Mouse (Mus musculus) retina, embryonic 14.5 days (tissue): Measurements from ENCODE around the gene Myo1e.

Source experiments
- DNase-seq: peaks from one replicate; pipeline ENCODE4 v3.0.0-alpha.2; 2015; ENCODE audit warnings: low spot score

Gene Myo1e

GRCm38 (mm10) chr9:70365915-70366314 is 158.8 kb downstream of the Myo1e start:
- DNase-seq: no peak

GRCm38 (mm10) chr9:70366898-70367297 is 159.7 kb downstream of the Myo1e start:
- no peak for DNase-seq

- DNase-seq: no peak
These were observed 164.5 kb downstream of the Myo1e start for GRCm38 (mm10) chr9:70371638-70372037.

GRCm38 (mm10) chr9:70379502-70380467 is 172.6 kb downstream of the Myo1e start:
- no peak for DNase-seq

- no peak for DNase-seq
These were observed 174.9 kb downstream of the Myo1e start for GRCm38 (mm10) chr9:70382091-70382490.

GRCm38 (mm10) chr9:70383750-70384149 is 176.6 kb downstream of the Myo1e start:
- no peak for DNase-seq

- no peak for DNase-seq
These were observed 177.3 kb downstream of the Myo1e start for GRCm38 (mm10) chr9:70384494-70384893.

- no peak for DNase-seq
These were observed 178.0 kb downstream of the Myo1e start for GRCm38 (mm10) chr9:70384958-70385728.

GRCm38 (mm10) chr9:70387410-70388119 is 180.4 kb downstream of the Myo1e start:
- no peak for DNase-seq

GRCm38 (mm10) chr9:70389548-70389947 is 182.4 kb downstream of the Myo1e start:
- no peak for DNase-seq

- no peak for DNase-seq
These were observed 183.9 kb downstream of the Myo1e start for GRCm38 (mm10) chr9:70391042-70391441.

GRCm38 (mm10) chr9:70391660-70392562 is 184.8 kb downstream of the Myo1e start:
- no peak for DNase-seq

GRCm38 (mm10) chr9:70392563-70392907 is 185.4 kb downstream of the Myo1e start:
- DNase-seq: peak; percentile 79

GRCm38 (mm10) chr9:70395617-70396016 is 188.5 kb downstream of the Myo1e start:
- DNase-seq: peak; percentile 26

- DNase-seq: no peak
These were observed 188.9 kb downstream of the Myo1e start for GRCm38 (mm10) chr9:70396083-70396482.

GRCm38 (mm10) chr9:70401937-70402539 is 194.9 kb downstream of the Myo1e start:
- DNase-seq: no peak

GRCm38 (mm10) chr9:70406596-70406995 is 199.4 kb downstream of the Myo1e start:
- no peak for DNase-seq

- DNase-seq: peak; percentile 59
These were observed 201.6 kb downstream of the Myo1e start for GRCm38 (mm10) chr9:70408791-70409190.

- DNase-seq: no peak
These were observed 202.6 kb downstream of the Myo1e start for GRCm38 (mm10) chr9:70409743-70410142.

GRCm38 (mm10) chr9:70410668-70411067 is 203.5 kb downstream of the Myo1e start:
- no peak for DNase-seq

- DNase-seq: no peak
These were observed 205.9 kb downstream of the Myo1e start for GRCm38 (mm10) chr9:70413038-70413437.
